Mouse (Mus musculus) macrophage (primary cell): ENCODE measurements around the gene Stard13. TPM values are rescaled to one million over a fixed set of nuclear protein-coding genes. Genes with fewer than 3 reads are reported as not detected.

Source experiments
- H3K27ac ChIP-seq: fragments of 350-480 bp; formaldehyde crosslinking; 2 replicates; pipeline ENCODE4 v1.9.0; 2021
- H3K36me3 ChIP-seq: fragments of 350-480 bp; formaldehyde crosslinking; 2 replicates; pipeline ENCODE4 v1.9.0; 2021; ENCODE audit errors: inconsistent target
- H3K4me3 ChIP-seq: fragments of 350-480 bp; formaldehyde crosslinking; 2 replicates; pipeline ENCODE4 v1.9.0; 2021; ENCODE audit errors: inconsistent target
- H3K79me2 ChIP-seq: fragments of 350-480 bp; formaldehyde crosslinking; 2 replicates; pipeline ENCODE4 v1.9.0; 2021; ENCODE audit errors: inconsistent target
- WGBS: methylation state at CpG from one replicate; pipeline ENCODE4 v1.1.7; 2026; ENCODE audit warnings: inconsistent platforms; ENCODE audit not compliant: missing documents; 5-methylcytosine and 5-hydroxymethylcytosine counted together
- polyA plus RNA-seq: library from polyadenylated mRNA; stranded (reverse); fragments of 250-400 nt; gene quantifications from 3 replicates; pipeline ENCODE4 v1.2.4, GENCODE M21; 2018; ENCODE audit warnings: inconsistent platforms

Stard13 gene
- polyA plus RNA-seq, 1 experiment from 2014 or later: 0.04 TPM

DNA sequence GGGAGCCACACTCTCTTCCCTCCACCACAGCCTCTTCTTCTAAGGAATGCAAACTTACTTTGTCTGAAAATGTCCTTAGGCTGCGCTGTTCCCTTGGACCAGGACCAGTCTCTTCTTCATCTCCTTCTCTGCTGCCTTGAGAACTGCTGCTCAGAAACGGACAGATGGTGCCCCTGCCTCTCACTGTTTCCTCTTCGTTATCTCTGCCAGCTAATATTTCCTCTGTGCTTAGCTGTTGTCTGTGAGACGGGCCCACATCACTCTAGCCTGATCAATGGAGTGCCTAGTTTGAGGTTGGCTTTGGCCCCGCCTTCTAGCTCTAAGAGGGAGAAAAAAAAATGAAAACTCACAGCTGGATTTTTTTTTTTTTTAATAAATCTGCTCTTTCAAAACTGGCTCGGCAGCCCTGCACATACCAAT, 106.3 kb downstream of the Stard13 start:
- H3K27ac ChIP-seq: no peak overlapping the region
- H3K79me2 ChIP-seq: no peaks in the 10 kb centered on the region
- no peak overlapping the region for H3K4me3 ChIP-seq
- WGBS: 29% methylated on average over 5 of the region's 6 CpGs
- H3K36me3 ChIP-seq: no peaks in the 10 kb centered on the region

DNA sequence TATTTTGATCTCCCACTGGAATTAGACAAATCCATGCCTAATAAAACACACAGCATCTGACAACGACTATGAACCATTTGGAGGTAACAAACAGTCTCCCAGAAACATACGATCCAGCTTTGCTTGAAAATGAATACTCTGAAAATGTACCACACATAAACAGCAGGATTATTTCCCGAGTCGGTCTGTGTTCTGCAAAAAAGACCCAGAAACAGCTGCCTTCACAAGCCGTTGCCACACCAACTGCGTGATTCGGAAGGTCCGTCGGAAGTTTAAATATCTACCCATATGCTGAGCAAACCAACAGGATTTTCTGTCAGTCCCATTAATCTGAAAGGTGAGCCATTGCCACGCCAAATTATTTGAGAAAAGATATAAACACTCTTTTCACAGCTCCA, 107.0 kb downstream of the Stard13 start:
- H3K79me2 ChIP-seq: no peaks in the 10 kb centered on the region
- no peak overlapping the region for H3K27ac ChIP-seq
- no peak overlapping the region for H3K4me3 ChIP-seq
- WGBS: 93% methylated on average over 8 of the region's 10 CpGs
- no peaks in the 10 kb centered on the region for H3K36me3 ChIP-seq

DNA sequence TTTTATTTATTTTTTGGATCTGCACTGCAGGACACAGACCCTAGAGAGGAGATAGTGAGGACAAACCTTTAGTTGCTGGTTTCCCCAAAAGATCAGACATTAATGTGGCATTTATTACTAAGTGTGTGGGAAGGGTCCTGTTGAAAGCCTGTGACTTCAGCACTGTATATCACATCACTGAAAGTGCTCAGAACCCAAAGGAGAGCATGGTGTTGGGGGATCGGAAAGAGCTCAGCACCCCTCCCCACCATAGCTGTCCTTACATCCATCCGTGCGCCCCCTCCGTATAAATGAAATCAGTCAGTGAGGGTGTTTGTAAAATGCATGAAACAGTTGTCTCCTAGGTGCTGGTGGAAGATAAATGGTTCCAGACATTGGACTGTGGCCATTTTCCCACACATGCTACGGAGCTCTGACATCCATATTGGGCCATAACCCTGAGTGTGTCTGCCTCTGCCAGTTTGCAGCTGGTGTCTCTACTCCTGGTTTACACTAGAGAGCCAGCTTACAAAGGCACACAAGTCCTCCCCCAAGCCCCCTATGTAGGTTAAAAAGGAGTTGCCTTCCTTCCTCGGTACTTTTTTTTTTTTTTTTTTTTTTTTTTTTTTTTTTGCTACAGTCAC, 107.5 kb downstream of the Stard13 start:
- Histone ChIP-seq H3K36me3 (no peaks in the 10 kb centered on the region), H3K4me3 (no peak overlapping the region), H3K27ac (no peak overlapping the region), H3K79me2 (no peaks in the 10 kb centered on the region)
- 81% methylated on average over 6 of the region's 6 CpGs for WGBS

DNA sequence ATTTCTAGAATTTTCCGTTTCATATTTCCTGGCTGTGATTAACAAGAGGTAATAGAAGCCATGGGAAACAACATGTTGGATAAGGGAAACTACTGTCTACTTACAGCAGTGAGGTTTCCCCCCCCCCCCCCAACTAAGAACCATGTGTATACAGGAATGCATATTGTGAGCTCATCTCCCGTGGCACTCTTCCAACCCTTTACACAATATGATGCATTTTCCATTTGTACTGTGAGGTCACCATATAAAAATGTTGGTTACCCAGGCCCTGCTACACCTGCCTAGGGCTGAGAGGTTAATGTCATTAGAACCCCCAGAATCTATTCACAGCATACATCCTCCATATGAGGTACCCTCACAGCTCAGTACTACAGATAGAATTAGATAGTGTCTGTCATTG, 115.8 kb downstream of the Stard13 start:
- Histone ChIP-seq H3K27ac (no peak overlapping the region), H3K36me3 (no peaks in the 10 kb centered on the region), H3K4me3 (no peak overlapping the region), H3K79me2 (no peaks in the 10 kb centered on the region)
- 70% methylated on average over 2 of the region's 2 CpGs for WGBS

DNA sequence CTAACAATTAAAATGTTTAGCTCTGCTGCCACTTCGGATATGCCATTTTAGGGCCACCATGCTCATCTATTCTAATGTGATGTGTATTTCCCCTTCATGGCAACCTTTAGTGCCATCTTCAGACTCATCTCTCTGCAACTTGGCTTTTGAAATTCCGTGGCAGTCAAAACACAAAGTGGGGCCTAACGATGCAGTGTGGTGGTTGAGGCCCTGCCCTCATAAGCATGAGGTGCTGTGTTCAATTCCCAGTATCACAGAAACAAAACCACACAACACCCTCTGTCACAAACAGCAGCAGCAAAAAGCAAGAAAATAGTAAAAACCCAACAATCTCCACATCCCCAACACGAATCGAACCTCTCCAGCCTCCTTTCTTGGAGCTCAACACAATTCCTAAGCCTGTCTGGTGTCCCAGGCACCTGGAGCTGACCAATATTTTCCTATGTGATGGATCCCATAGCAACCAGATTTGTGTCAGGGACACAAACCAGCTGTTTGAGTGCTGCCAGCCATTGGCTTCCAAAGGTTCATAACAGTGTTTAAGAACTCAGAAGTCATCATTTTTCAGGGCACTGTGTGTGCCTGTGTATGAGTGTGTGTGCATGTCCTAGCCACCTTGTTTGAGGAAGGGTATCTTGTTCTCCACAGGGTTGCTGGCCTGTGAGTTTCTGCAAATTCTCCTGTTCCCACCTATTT, 117.3 kb downstream of the Stard13 start:
- Histone ChIP-seq H3K36me3 (no peaks in the 10 kb centered on the region), H3K79me2 (no peaks in the 10 kb centered on the region)
- WGBS: 91% methylated on average over 5 of the region's 5 CpGs

DNA sequence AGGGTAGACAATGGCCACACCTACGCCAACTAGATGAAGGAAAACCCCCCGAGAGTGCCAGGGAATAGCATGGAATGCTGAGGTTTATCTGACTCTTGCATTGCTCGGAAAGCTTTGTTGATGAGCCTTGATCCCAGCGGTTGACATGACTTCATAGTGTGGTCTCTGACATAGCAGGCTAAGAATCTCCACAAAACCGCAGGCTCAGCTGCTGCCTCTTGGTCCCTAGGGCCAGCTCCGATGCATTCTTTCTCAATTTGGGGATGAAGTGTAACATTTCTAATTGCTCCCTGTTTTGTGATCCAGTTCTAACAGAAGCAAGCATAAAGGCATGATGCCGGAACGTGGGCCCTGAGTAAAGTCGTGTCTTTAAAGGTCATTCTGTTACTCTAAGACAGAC, 120.9 kb downstream of the Stard13 start:
- WGBS: 92% methylated on average over 9 of the region's 9 CpGs

More for the DNA sequence above, 117.3 kb downstream of the Stard13 start:
- Histone ChIP-seq H3K4me3 (no peak overlapping the region), H3K27ac (no peak overlapping the region)

DNA sequence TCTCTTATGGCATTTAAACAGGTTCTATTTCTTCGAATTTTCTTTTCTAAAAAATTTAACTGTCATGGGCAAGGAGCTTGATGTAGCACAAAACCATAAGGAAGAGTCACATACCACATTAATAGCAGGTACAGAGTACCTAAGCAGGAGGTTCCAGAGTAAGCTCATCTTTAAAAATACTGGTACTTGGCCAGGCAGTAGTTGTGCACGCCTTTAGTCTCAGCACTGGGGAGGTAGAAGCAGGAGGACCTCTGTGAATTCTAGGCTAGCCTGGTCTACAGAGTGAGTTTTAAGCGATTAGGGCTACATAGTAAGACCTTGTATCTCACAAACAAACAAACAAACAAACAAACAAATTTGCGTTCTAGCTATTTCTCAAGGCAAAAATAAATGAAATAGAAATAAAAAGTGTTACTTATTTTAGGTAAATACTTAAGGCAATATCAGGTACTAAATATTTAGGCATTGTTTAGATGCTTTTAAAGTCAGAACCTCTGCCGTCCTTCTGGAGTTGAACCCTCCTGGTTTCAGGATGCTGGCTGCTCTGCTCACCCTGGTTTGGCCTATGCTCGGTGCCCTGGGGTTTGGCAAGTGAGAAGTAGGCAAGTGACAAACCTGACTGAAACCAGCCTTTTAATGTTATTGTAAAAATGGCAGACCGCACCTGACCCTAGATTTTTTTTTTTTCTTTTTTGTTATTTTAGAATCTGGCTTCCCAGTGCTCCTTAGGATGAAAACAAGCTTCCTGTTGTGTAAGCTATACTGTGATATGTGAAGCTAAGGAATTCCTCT, 122.4 kb downstream of the Stard13 start:
- H3K27ac ChIP-seq: no peak overlapping the region
- 93% methylated on average over 7 of the region's 7 CpGs for WGBS
- no peak overlapping the region for H3K4me3 ChIP-seq
- no peaks in the 10 kb centered on the region for H3K79me2 ChIP-seq
- no peaks in the 10 kb centered on the region for H3K36me3 ChIP-seq

More for the DNA sequence above, 120.9 kb downstream of the Stard13 start:
- Histone ChIP-seq H3K27ac (no peak overlapping the region), H3K4me3 (no peak overlapping the region), H3K36me3 (no peaks in the 10 kb centered on the region), H3K79me2 (no peaks in the 10 kb centered on the region)

DNA sequence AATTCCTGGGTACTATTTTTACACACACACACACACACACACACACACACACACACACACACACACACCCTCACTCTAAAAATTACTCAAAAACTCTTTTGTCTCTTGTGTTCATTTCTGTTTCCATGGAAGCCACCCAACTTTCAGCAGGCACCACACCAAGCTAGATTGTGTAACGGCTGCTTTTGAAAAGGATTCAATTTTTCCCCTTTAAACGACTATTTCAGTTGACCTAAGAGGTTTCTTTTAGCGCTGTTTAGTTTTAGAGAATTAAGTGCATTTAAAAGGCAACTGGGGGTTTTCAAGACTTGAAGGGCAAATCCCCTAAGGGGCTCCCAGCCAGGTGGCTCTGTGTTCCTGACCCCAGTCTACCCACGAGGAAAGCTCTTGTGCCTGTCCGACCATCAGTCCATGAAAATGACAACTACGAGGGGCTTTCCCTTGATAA, 123.2 kb downstream of the Stard13 start:
- no peaks in the 10 kb centered on the region for H3K36me3 ChIP-seq
- WGBS: 65% methylated on average over 6 of the region's 6 CpGs
- H3K79me2 ChIP-seq: no peaks in the 10 kb centered on the region
- H3K27ac ChIP-seq: no peak overlapping the region
- no peak overlapping the region for H3K4me3 ChIP-seq

DNA sequence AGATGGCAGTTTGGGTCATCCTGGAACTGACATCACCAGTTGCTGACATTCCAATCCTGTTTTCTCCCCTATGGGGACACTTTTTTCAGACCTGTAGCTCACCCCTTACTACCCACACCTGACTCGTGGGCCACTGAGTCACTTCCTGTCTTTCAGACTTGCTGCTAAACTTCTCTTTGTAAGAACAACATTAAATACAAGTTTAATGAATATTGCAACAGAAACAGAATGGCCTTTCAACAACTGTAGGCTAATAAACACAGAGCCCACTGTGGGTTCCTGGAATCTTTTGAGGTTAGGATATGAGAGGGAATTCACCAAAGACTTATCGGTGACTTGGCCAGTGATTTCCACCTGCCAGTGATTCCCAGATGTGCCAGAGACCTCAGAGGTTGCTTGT, 123.8 kb downstream of the Stard13 start:
- no peak overlapping the region for H3K4me3 ChIP-seq
- no peaks in the 10 kb centered on the region for H3K36me3 ChIP-seq
- H3K79me2 ChIP-seq: no peaks in the 10 kb centered on the region
- WGBS: 22% methylated on average over 2 of the region's 2 CpGs
- no peak overlapping the region for H3K27ac ChIP-seq

DNA sequence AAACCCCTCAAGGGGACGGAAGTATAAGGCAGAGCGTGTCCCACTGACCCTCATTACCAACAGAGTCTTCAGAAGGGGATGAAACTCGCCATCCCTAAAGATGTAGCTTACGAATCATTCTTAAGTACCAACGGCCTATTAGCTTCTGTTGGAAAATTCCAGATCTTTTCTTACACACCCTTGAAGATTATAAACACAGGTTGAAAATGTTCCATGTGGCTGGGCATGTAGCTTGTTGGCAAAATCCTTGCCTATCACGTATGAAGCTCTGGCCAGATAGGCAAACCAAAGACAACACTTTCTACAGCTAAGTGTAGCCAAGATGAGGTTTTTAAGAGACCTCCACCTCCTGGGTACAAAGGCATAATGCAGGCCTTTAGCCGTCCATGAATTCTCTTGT, 124.7 kb downstream of the Stard13 start:
- Histone ChIP-seq H3K27ac (no peak overlapping the region), H3K36me3 (no peaks in the 10 kb centered on the region), H3K79me2 (no peaks in the 10 kb centered on the region), H3K4me3 (no peak overlapping the region)
- 86% methylated on average over 7 of the region's 7 CpGs for WGBS

DNA sequence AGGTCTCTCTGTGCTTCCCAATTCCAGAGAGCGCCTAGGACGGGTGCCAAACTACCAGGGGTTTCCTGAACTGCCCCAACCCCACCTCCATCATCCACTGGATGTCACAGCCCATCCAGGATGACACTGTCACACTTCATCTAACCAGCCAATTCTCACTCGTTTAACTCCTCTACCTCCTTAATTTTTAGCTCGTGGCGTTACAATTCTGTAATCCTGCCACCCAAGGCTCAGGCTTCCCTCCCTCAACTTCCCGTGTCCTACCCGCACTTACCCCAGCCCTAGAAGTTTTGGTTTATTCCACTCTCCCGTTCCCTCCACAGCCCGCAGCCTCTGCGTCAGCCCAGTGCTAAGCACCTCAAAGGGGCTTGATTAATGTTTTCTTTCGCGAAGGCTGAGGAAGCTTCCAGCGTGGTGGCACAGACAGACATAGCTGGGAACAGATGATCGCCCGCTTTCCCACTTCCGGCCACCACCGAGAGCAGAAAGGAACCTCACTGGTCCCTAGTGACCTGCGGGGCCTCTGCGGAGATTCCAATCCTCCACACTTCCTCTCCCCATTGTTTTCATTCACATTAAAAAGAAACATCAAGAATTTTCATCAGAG, 125.2 kb downstream of the Stard13 start:
- no peaks in the 10 kb centered on the region for H3K79me2 ChIP-seq
- no peak overlapping the region for H3K27ac ChIP-seq
- H3K36me3 ChIP-seq: no peaks in the 10 kb centered on the region
- 24% methylated on average over 19 of the region's 19 CpGs for WGBS
- H3K4me3 ChIP-seq: no peak overlapping the region

DNA sequence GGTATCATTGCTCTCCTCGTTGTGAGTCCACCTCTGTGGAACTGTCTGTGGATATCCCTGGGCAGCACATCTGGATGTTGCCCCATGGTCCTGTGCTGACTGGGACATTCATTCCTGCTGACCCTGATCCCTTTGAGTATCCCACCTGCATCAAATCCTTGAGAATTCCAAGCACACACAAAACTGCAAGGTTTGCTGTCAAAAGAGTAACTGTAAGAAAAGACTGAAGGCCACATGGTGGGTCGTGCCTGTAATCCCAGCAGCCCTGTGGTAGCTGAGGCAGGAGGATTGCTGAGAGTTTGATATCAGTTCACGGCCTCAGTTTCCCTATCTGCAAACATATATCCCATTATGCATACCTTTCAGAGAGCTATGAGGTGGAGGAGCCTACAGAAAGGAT, 126.8 kb downstream of the Stard13 start:
- Histone ChIP-seq H3K36me3 (no peaks in the 10 kb centered on the region), H3K4me3 (no peak overlapping the region), H3K79me2 (no peaks in the 10 kb centered on the region), H3K27ac (no peak overlapping the region)
- 83% methylated on average over 3 of the region's 3 CpGs for WGBS

DNA sequence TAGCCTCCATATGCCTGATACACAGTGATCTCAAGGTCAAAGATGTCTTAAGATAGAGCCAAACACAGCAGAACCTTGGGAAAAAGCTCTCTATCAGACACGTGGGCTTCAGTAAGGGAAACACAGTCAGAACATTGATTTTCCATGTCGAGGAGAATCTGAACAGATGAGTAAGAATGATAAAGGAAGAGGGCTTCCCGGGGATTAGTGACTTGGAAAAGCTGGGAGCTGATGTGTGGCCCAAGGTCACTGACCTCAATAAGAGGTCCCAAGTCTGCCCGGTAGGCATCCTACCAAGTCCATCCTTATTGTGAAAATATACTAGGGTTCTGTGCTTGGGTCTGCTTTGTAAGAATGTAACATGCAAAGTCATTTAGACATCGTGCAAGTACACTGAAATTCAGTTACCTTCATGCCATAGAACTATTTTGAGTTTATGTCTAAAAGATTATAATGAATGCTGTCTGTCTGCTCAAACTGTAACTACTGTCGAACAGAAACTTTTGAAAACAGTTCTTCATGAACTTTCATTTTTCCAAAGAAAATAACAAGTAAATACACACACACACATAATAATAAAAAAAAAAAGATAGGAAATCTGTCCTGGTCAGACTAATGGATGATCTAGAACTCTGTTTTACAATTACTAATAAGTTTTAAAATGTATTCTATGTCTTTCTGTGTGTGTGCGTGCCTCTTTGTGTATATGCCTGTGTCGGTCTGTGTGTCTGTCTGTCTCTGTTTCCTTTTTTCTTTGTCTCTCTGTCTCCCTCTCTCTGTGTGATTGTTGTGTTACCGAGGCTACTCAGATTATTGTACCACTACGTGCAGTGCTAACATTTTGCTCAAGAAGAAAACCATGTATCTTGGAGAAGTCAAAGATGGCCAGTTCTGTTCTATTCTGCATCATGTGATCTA, 128.3 kb downstream of the Stard13 start:
- WGBS: 86% methylated on average over 10 of the region's 10 CpGs
- Histone ChIP-seq H3K79me2 (no peaks in the 10 kb centered on the region), H3K27ac (no peak overlapping the region), H3K36me3 (no peaks in the 10 kb centered on the region), H3K4me3 (no peak overlapping the region)
